Mouse (Mus musculus) B cell, adult 2 months (primary cell): ENCODE measurements around the gene 2700081O15Rik.
A peak's percentile ranks its signal among the peaks of the same experiment; 100 is the strongest.

Experiments
- DNase-seq, 2 experiments: peaks; one replicate each; pipeline ENCODE4 v3.0.0; 2022

2700081O15Rik gene

DNA sequence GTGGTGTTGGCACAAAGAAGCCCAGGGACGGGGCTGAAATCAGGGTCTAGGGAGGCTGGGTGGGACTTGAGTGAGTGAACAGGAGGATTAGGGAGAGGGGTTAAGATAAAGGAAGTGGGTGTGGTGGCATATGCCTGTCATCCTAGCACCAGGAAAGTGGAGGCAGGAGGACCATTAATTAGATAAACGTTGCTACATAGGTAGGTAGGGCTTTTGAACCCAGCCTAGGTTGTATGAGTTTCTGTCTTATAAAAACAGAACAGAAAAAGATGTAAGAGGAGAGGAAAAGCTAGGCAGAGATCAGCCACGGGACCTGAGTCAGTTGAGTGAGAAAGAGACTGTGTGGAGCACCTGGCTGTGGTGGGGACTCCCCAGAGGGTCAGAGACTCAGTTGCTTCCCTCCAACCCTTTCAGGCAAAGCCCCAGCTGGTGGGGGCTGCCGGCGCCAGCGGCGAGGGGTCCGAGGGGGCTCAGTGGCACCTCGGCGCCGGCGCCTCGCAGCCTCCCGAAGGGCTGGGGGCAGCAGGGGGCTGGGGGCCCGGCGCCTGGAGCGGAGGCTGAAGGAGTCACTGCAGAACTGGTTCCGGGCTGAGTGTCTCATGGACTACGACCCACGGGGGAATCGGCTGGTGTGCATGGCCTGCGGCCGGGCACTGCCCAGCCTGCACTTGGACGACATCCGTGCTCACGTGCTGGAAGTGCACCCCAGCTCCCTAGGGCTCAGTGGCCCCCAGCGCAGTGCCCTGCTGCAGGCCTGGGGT is 3.6 kb downstream of the 2700081O15Rik start:
- DNase-seq: no peak

DNA sequence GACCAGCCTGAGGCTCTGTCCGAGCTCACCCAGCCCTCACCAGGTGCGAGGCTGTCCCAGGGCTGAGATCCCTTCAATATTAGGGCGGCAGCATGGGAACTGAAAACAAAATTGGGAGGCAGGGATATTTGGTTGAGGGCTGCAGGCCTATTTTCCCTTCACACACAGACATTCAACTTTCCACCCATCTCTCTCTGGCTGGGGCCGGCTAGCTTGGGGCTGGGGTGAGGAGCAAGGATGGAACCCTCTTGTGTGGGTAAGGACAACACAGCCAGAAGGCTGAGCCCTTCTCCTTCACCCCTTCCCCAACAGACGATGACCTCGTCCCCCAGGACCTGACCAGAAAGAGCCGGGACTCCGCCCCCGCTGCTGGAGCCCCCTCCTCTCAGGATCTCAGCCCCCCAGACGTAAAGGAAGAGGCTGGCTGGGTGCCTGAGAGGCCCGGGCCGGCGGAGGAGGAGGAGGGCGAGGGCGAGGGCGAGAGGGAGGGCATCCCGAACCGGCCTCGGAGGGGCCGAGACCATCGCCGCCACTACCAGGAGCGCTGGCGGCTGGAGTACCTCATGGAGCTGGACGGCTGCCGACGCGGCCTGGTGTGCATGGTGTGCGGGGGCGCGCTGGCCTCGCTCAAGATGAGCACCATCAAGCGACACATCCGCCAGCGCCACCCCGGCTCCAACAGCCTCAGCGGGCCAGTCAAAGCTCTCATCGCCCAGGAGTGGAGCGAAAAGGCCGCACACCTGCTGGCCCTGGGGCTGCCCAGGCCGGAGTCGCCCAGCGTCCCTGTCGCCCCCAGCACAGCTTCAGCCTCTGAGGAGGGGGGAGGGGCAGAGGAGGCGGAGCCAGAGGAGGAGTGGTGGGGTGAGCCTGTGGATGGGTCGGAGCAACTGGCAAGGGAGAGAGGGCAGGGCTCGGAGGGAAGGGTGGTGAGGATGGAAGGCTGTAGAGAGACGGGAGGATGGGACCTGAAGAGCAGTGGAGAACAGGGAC is 4.5 kb downstream of the 2700081O15Rik start:
- no peak for DNase-seq

DNA sequence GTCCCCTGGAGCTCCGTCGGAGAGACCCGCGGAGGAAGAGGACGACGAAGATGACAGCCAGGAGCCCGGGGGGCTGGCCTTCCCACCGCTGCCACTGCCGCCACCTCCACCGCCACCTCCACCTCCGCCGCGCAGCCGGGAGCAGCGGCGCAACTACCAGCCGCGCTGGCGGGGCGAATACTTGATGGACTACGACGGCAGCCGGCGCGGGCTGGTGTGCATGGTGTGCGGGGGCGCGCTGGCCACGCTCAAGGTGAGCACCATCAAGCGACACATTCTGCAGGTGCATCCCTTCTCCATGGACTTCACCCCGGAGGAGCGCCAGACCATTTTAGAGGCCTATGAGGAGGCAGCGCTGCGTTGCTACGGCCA is 5.2 kb downstream of the 2700081O15Rik start:
- DNase-seq: no peak

DNA sequence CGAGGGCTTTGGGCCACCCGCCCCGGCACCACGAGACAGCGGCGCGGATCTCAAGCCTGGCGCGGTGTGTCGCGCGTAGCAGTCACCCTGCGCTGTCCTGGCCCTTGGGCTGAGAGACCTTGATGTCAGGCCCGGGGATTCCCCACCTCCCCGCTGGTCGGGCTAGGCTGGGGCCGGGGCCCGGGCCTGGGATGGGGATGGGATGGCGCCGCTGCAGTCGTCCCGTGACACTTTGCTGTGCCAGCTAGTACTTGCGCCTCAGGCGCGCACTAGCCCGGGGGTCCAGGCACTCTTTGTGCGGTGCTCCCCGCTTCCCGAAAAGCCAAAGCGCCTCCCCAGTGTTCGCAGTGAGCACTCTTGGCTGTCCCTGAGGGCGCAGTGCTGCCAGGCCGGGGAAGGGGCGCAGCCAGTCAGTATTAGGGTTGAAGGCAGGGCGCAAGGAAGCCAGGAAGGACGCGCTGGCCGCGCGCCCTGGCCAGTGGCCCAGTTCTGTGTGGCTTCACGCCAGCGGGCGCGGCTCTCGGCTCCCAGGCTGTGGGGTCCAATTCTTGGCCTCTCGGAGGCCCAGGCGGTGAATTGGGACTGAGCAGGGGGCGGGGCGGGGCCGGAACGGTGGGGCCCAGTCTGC is 5.7 kb downstream of the 2700081O15Rik start:
- no peak for DNase-seq

DNA sequence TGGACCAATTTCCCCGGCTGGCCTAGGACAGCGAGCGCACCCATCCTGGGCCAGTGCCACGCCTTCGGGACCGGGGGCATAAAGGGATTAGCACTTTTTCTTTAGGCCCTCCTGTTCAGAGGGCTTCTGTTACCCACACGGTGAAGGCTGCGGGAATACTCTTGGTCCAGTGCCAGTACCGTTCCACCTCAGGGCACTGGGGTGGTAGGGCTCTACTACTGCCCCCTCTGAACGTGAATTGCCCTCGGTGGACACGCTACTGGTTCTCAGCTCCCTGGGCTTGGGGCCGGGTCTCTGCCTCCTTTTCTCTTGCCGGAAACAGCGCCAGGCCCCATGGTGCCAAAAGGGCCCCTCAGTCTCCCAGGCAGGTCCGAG is 6.2 kb downstream of the 2700081O15Rik start:
- DNase-seq: no peak

DNA sequence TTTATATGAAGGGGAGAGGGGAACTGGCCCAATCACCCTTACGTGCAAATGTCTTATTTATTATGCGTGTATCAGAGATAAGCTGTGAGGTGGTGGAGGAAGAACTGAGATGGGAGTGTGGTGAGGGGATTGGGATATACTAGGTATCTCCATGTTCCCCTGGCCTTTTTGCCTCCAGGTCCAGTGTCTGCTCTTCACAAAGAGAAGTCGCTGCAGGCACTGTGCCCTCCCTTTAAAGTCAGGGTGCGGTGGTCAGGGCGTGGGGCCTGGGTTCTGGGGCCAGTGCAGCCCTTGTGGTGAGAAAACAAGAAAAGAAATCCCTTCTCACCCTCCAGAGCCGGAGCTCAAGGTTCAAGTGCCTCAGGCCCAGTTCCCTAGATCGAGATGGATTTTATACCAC is 6.7 kb downstream of the 2700081O15Rik start:
- DNase-seq: no peak

DNA sequence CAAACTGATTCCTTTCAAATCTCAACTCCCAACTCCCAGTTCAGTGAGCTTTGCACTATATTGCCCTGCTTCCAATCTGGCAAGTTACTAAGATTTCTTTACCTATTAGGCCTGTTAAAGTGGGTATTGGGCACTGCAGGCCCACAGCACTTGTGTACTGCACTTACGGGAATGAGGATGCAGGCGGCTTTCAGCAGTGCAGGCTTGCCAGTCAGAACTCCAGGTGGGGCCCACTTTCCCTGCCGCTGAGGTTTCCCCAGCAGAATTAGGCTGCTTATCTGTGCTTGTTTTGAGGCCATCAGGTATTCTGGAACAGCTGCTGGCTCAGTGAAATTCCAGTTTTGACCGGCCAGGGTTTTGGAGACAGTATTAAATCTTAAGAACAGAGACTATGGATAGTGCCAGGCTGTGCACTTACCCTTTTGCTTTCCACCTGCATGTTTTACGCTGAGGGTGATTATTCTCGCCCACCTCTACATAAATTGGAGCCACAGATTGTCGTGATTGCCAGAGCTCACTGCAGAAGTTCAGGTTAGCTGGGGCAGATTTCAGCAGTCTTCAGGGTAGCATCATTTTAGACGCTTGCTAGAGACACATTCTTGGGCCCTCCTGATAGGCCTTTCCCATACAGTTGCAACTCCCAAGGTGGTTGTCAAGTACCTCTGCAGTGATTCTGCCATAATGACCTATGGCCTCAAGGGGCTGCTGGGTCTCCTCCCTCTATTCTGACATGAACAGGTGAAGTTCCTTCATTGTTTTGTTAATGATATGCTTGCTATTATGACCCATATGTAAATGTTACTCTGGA is 7.4 kb downstream of the 2700081O15Rik start:
- DNase-seq: no peak

DNA sequence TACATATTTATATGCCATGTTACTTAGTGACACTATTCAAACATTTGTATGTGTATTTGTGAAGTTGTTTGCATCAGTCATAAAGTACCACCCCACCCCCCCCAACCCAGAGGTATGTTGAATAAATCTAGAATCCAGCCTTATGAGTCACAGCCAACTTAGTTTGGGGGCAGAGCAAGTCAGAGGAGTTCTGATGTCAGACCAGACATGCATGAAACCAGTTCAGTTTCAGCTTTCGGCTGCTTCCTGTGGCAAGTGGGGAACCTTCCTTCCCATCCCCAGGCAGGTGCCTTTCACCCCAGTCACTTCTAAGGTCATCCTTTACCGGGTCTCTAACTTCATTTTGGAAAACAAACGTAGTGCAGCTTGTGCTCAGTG is 8.0 kb downstream of the 2700081O15Rik start:
- no peak for DNase-seq

DNA sequence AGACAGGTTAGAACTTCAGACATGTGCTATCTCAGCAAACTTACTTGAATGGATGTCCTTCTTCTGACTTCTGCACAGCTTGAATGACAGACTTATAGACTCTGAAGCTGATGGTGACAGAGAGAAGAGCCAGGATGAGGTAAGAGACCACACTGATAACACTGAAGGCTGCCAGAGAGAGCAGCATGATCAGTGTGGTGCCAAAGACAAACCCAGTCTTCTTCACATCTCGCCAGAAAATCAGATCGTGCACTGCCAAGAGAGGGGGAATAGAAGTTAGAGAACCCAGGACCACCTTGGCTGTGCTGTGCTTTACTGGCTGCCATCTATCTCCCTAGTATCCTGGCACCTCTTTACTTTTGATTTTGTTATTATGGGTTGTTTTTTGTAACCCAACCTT is 17.5 kb downstream of the 2700081O15Rik start:
- DNase-seq: no peak

DNA sequence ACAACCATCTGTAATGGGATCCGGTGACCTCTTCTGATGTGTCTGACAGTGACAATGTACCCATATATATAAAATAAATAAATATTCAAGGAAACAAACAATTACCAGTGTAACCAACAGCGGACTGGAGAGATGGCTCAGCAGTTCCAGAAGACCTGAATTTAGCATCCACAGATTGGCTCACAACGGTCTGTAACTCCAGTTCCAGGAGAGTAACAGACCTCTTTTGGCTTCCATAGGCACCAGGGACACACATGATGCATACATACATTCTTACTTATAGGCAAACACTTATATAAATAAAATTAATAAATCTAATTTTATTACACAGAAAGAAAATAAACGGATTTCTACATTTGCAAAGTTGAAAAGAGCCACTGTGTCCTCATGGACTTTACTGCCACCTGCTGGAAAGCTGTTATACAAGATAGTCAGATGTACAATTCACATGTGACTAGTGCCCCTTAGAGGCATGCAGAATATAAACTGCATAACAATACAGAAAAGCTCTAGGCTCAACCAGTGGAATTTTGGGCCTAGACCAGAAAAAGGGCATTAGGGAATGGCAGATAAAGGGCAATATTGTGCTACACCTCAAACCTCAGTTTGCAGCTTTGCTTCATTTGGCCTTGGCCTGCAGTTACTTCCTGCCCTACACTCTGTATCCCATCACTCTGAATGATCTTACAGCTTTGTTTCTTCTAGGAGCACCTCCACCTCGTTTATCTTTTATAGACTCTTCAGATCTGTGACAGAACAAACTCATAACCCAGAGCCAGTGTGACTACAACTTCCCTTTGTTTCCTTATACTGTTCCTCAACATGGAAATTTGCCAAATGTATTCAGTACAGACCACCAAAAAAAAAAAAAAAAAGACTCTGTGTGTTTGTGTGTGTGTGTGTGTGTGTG is 18.9 kb downstream of the 2700081O15Rik start:
- peak; percentile 57 to 59 for DNase-seq

DNA sequence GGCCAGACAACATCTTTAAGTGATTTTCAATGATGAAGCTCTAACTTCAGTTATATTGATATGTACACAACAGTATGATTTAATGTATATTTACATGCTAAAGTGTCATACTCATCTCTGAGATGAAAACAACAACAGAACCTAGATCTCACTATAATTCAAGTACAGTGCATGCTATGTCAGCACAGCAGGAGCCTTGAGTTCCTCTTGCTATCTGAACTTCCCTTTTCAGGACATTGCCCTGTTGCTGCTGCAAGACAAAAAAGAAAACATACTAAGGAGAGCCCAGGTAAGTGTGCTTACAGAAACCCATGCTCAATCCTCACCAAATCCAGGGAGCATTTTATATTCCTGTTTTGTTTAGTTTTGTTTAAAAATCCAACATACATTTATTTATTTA is 20.9 kb downstream of the 2700081O15Rik start:
- no peak for DNase-seq

DNA sequence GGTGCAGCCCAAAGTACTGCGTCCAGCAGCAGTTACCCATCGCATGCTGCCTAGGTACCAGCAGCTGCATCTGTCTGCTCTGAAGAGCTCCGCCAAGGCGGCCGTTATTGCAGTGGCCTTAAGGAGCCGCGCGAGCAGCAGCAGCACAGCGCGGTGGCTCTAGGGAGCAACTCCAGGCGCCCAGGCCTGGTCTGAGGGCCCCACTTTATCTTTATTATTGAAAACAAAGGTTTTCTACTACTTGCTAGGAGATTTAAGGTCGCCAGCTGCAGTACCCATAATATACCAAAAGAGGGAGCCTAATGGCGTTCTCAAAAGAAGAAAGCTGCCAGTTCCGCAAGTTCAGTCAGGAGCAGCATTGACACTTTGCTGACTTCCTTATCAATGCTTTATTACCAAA is 24.1 kb downstream of the 2700081O15Rik start:
- peak; percentile 69 to 74 for DNase-seq

DNA sequence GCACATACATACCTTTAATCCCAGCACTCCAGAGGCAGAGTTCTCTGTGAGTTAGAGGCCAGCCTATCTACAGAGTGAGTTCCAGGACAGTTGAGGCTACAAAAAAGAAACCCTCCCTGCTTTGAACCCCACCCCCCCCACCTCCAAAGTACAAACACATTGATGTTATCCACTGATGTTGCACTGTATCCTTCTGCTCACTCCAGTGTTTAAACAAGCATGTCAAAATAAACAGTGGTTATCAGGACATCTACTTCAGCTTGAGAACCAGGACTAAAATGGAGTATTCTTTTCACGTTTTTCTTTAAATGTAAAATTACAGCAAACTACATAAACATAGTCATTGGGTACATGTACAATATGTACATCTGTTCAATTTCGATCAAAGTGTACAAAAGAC is 27.7 kb downstream of the 2700081O15Rik start:
- DNase-seq: no peak

DNA sequence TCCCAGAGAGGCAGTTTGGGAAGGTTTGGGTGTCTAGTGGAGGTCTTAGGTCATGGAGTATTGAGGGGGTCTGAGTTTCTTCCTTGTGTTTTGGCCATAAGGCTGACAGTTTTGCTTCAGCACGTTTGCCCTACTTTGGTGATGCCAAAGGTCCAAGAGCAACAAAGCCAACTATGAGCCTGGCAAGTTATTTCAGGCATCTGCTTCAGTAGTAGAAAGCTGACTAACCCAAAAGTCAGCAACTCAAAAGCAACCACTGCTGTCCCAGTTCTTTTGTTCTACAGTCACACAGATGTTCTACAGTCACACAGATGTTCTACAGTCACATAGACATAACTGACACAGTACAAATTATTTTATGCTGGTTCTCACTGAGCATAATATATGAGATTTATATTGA is 28.2 kb downstream of the 2700081O15Rik start:
- DNase-seq: no peak

DNA sequence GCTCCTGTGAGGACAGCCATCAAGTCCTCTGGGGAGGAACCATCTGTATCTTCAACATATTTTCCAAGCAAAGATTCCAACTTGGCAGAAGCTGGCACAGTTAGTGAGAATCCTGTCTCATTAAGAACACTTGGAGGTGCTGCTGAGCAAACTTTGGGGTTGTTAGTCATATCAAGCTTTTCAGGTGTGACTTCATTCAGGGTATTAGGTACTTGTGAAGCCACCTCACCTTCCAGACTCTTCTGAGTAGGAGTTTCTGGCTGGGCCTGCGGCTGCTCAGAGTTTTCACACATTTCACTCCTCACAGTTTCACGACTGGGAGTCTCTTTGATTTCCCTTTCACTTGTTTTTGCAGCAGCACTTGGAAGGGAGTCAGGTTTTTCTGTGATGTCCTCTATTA is 39.4 kb downstream of the 2700081O15Rik start:
- peak in 1 of 2 experiments; percentile 3 for DNase-seq

DNA sequence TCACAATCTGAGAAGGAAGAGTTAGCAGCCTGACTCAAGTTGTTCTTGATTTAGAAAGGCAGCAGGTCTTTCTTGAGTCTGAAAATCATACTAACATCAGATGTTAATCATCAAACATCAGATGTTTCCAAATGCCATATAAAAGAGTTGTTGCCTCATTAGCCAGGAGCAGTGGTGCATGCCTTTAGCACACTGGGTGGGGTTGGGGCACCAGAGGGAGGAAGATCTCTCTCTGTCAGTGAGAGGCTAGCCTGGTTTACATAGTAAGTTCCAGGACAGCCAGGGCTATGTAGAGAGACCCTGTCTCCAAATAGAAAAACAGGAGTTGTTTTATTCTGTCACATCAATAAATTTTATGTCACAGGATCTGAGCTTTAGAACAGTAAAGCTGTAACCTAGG is 41.5 kb downstream of the 2700081O15Rik start:
- DNase-seq: no peak

DNA sequence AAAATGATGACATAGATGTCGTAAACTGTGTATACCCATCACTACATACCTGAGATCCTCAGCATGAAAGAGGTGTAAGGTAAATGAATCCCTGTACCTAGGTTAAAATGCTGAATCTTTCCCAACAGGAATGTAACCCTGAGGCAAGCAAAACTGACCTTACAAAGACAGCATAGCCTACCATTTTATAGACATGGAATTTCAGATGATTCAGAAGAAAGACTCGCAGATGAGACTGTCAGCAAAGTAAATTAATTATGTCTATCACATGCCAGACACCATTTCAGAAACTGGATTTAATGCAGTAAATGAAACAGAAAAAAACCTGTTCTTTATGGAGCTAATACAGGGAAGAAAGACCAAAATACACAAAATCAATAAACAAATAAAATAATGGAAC is 41.9 kb downstream of the 2700081O15Rik start:
- DNase-seq: no peak

DNA sequence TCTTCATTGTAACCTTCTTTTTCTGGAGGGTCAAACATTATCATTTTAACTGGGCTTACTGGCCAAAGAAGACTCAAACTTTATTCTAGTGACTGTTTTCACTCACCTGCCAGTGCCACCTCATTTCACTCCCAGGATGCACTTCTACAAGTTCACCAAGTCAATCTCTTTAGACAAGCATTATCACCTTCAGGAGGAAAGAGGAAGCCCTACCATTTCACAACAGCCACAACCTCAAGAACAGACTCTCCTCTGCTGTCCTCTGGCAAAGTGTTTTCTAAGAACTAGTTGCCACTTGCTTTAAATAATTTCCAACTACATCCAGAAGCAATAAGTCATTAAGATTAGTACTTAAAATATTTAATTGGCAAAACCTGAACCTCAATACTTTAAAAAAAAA is 50.5 kb downstream of the 2700081O15Rik start:
- no peak for DNase-seq

DNA sequence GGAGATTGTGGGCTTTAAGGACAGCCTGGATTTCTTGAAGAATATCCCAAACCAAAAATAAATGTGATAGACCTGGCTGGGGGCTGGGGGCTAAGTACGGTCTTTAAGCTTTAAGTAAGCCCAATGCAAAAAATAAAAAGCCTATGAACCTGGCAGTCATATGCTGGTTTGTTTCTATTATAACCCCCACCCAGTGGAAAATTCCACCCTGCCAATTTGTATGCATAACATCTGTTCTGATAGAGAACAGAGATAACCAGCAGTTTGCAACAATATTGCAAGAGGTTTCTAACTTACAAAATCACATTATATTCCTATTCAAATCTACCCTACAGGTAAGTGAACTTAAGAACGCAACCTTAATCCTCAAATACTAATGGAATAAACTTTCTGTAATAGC is 53.2 kb downstream of the 2700081O15Rik start:
- DNase-seq: no peak
